ENCODE assay signal across 18 mouse cellular contexts in the genomic region with DNA sequence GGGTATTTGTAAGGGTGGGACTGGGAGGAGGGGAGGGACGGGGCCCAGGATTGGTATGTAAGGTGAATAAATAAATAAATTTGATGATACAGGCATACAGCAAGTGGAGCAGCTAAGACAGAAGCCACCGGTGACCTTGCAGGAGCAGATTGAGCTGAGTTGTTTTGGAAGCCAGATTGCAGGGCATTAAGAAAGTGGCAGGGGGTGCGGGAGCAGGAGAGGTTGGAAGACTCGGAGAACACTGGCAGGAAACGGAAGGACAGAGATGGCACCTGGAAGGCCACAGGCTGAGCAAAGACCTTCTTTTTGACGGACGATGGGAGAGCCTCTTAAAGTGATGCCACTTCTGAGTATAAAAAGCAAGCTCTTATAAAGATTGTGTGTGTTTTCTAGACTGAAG.
"Had no signal": no experiment of that assay in that cellular context is flagged by ENCODE, and none has a peak within 500 bp of the region (broad histone marks: within the 10 kb centered on the region; RNA-seq: fewer than 3 reads in every experiment).

No protein-coding gene starts in this region.

- H3K36me3 ChIP-seq: midbrain, embryonic 10.5 days; midbrain, embryonic 12.5 days; neural tube, embryonic 13.5 days; neural tube, embryonic 15.5 days had no signal

- H3K9me3 ChIP-seq: neural tube, embryonic 13.5 days; neural tube, embryonic 15.5 days had no signal

- H3K27ac ChIP-seq: midbrain, embryonic 12.5 days; neural tube, embryonic 13.5 days; neural tube, embryonic 15.5 days had no signal

- H3K9ac ChIP-seq: lung, embryonic 14.5 days; midbrain, embryonic 12.5 days; neural tube, embryonic 13.5 days; neural tube, embryonic 15.5 days had no signal

- H3K4me3 ChIP-seq: midbrain, embryonic 10.5 days; midbrain, embryonic 12.5 days; myocyte; neural tube, embryonic 13.5 days; neural tube, embryonic 15.5 days had no signal

- DNase-seq: lung, embryonic 14.5 days; lung, postnatal 10 days; lung, postnatal 4 days; midbrain, embryonic 14.5 days; retina, postnatal 1 day; right cerebral cortex, adult 18-20 months; right cerebral cortex, postnatal 25 days; right cerebral cortex, postnatal 4 days; spleen, adult 18-20 months; thymus, adult 18-20 months; thymus, postnatal 14 days; thymus, postnatal 36 days had no signal

- H3K27me3 ChIP-seq: neural tube, embryonic 15.5 days had no signal

- H3K4me2 ChIP-seq: lung, embryonic 14.5 days; midbrain, embryonic 12.5 days; neural tube, embryonic 13.5 days; neural tube, embryonic 15.5 days had no signal

- ATAC-seq: midbrain, embryonic 16.5 days had no signal
